In genomic region chr7:124676854-124677515, GRCm38 (mm10) we compare ENCODE assay signal across 19 mouse cellular contexts.
DNase-seq lines count a peak whose midpoint lies in the region; ATAC-seq and TF ChIP-seq lines count a peak whose summit lies in the region.
"Had no signal": no experiment of that assay in that cellular context is flagged by ENCODE, and none has a peak within 500 bp of the region (broad histone marks: within the 10 kb centered on the region; RNA-seq: fewer than 3 reads in every experiment).

No protein-coding gene starts in this region.

- ATAC-seq in lung, embryonic 16.5 days (ENCODE audit: low read depth), result peak; percentile 90
- no peak for ATAC-seq in midbrain, embryonic 11.5 days (ENCODE audit: low FRiP score)
- ATAC-seq: forebrain, embryonic 13.5 days had no signal

- no peak overlapping the region for H3K9ac ChIP-seq in lung, embryonic 16.5 days (ENCODE audit: low read length)
- H3K9ac ChIP-seq in midbrain, embryonic 11.5 days (ENCODE audit: low read length), result no peak overlapping the region
- H3K9ac ChIP-seq: embryonic facial prominence, embryonic 13.5 days; forebrain, embryonic 13.5 days; hindbrain, embryonic 15.5 days; limb, embryonic 15.5 days; liver, embryonic 14.5 days; midbrain, embryonic 12.5 days had no signal

- TF ChIP-seq POLR2A in cerebellum, adult 2 months (IDR thresholded peaks at IDR 0.05; ENCODE audit: borderline replicate concordance, insufficient read depth, low read length), result no peak

- WGBS in cerebellum, adult 2 months, result 14% methylated on average over 3 of the region's 3 CpGs
- WGBS in lung, embryonic 16.5 days, result 44% methylated on average over 3 of the region's 3 CpGs
- 50% methylated on average over 3 of the region's 3 CpGs for WGBS in midbrain, embryonic 11.5 days

- intact Hi-C loops in heart, postnatal 25 days (cut with DNase I), result no loop called here

- 0 out of 2 replicates have a peak overlapping the region, but pooled peaks have one; percentile 56 for H3K27ac ChIP-seq in cerebellum, adult 2 months (ENCODE audit: insufficient read depth, low read length)
- H3K27ac ChIP-seq in lung, embryonic 16.5 days (ENCODE audit: low read length), result no peak overlapping the region
- H3K27ac ChIP-seq in midbrain, embryonic 11.5 days (ENCODE audit: low read depth, low read length), result no peak overlapping the region
- H3K27ac ChIP-seq: embryonic facial prominence, embryonic 13.5 days; forebrain, embryonic 13.5 days; heart, embryonic 10.5 days; hindbrain, embryonic 15.5 days; limb, embryonic 15.5 days; liver, embryonic 14.5 days; midbrain, embryonic 12.5 days had no signal

- no peak overlapping the region for H3K4me2 ChIP-seq in lung, embryonic 16.5 days (ENCODE audit: low read depth, low read length)
- H3K4me2 ChIP-seq in midbrain, embryonic 11.5 days, result no peak overlapping the region
- H3K4me2 ChIP-seq: embryonic facial prominence, embryonic 13.5 days; forebrain, embryonic 13.5 days; hindbrain, embryonic 15.5 days; limb, embryonic 15.5 days; midbrain, embryonic 12.5 days had no signal

- peaks cover 22% of the 10 kb centered on the region for H3K4me1 ChIP-seq in cerebellum, adult 2 months (ENCODE audit: control insufficient read depth, insufficient read depth, low read length)
- H3K4me1 ChIP-seq in lung, embryonic 16.5 days (replicated peaks; ENCODE audit: control insufficient read depth, insufficient read depth, low read length), result no peaks in the 10 kb centered on the region; the same call in 1 of the 2 replicates
- no peaks in the 10 kb centered on the region for H3K4me1 ChIP-seq in midbrain, embryonic 11.5 days (ENCODE audit: control insufficient read depth, insufficient read depth, low read length)
- H3K4me1 ChIP-seq: forebrain, embryonic 13.5 days; heart, embryonic 10.5 days; hindbrain, embryonic 15.5 days; limb, embryonic 15.5 days; midbrain, embryonic 12.5 days had no signal

- no peaks in the 10 kb centered on the region for H3K36me3 ChIP-seq in lung, embryonic 16.5 days (ENCODE audit: control insufficient read depth, insufficient read depth, low read length)
- no peaks in the 10 kb centered on the region for H3K36me3 ChIP-seq in midbrain, embryonic 11.5 days (ENCODE audit: control insufficient read depth, insufficient read depth, low read length)
- H3K36me3 ChIP-seq: embryonic facial prominence, embryonic 13.5 days; heart, embryonic 10.5 days; hindbrain, embryonic 15.5 days; limb, embryonic 15.5 days; midbrain, embryonic 12.5 days had no signal

- H3K4me3 ChIP-seq in cerebellum, adult 2 months (replicated peaks; ENCODE audit: insufficient read depth, low read depth, low read length), result no peak overlapping the region
- no peak overlapping the region for H3K4me3 ChIP-seq in lung, embryonic 16.5 days (ENCODE audit: low read length)
- H3K4me3 ChIP-seq in midbrain, embryonic 11.5 days (ENCODE audit: low read depth, low read length), result no peak overlapping the region
- H3K4me3 ChIP-seq: embryonic facial prominence, embryonic 13.5 days; erythroblast, embryonic 14.5 days; forebrain, embryonic 13.5 days; heart, embryonic 10.5 days; hindbrain, embryonic 15.5 days; limb, embryonic 15.5 days; midbrain, embryonic 12.5 days had no signal

- H3K9me3 ChIP-seq in lung, embryonic 16.5 days (ENCODE audit: control insufficient read depth, low read length), result no peaks in the 10 kb centered on the region
- no peaks in the 10 kb centered on the region for H3K9me3 ChIP-seq in midbrain, embryonic 11.5 days (ENCODE audit: control insufficient read depth, low read length)
- H3K9me3 ChIP-seq: embryonic facial prominence, embryonic 13.5 days; forebrain, embryonic 13.5 days; heart, embryonic 10.5 days; hindbrain, embryonic 15.5 days; limb, embryonic 15.5 days; midbrain, embryonic 12.5 days had no signal

- no peak for TF ChIP-seq CTCF in cerebellum, adult 2 months (IDR thresholded peaks at IDR 0.05; ENCODE audit: borderline replicate concordance, insufficient read depth, low read depth, low read length)

- peak; percentile 45 to 77 for DNase-seq in cerebellum, adult 2 months
- peak; percentile 22 to 34 for DNase-seq in cerebellum, postnatal 25 days
- DNase-seq in lung, postnatal 4 days, result peak; percentile 51 to 70
- DNase-seq in right cerebral cortex, postnatal 4 days, result no peak
- no peak for DNase-seq in midbrain, embryonic 11.5 days (ENCODE audit: low spot score, missing footprints)
- no peak for DNase-seq in heart, postnatal 25 days (ENCODE audit: low spot score)
- DNase-seq: adrenal gland, postnatal 10 days; embryo, embryonic 11 days; kidney, postnatal 25 days; left cerebral cortex, postnatal 4 days had no signal

- no peaks in the 10 kb centered on the region for H3K27me3 ChIP-seq in cerebellum, adult 2 months (ENCODE audit: control insufficient read depth, insufficient read depth, low read length)
- H3K27me3 ChIP-seq in lung, embryonic 16.5 days (ENCODE audit: control insufficient read depth, insufficient read depth, low read depth, low read length), result no peaks in the 10 kb centered on the region
- H3K27me3 ChIP-seq in midbrain, embryonic 11.5 days (ENCODE audit: control insufficient read depth, insufficient read depth, low read length), result no peaks in the 10 kb centered on the region
- H3K27me3 ChIP-seq: embryonic facial prominence, embryonic 13.5 days; forebrain, embryonic 13.5 days; hindbrain, embryonic 15.5 days; limb, embryonic 15.5 days; midbrain, embryonic 12.5 days had no signal

Comparison
In these comparisons a context has a peak if more than half of its experiments do, and no peak if none do; other contexts are left out.
1. DNase-seq: peak in cerebellum, adult 2 months (2 of 2), cerebellum, postnatal 25 days (2 of 2) and lung, postnatal 4 days (2 of 2); none in right cerebral cortex, postnatal 4 days (single experiment), midbrain, embryonic 11.5 days (single experiment) and heart, postnatal 25 days (single experiment).